16 mouse cellular contexts compared by ENCODE assay signal in the genomic region with DNA sequence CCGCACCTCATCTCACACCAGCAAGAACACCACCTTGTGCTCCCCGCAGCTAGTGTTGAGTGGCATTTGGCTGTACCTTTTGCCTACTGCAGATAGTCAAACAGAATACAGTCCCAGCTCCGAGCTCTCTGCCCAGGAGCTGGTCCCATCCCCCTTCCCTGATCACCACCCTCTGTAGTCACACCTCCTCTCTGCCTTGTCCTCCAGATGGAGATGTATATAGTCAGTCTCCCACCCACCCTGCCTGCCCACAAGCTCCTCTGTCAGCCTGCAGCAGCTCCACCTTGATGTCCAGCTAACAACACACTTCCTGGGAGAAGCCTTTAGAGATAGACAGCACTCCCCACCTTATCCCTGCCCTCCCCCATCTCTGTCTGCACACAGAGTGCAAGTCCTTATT.
"Had no signal": no experiment of that assay in that cellular context is flagged by ENCODE, and none has a peak within 500 bp of the region (broad histone marks: within the 10 kb centered on the region; RNA-seq: fewer than 3 reads in every experiment).

No protein-coding gene starts in this region.

- H3K9me3 ChIP-seq: neural tube, embryonic 13.5 days; neural tube, embryonic 15.5 days; stomach, embryonic 15.5 days had no signal

- H3K36me3 ChIP-seq: neural tube, embryonic 13.5 days; neural tube, embryonic 15.5 days; stomach, embryonic 15.5 days had no signal

- H3K9ac ChIP-seq: neural tube, embryonic 13.5 days; neural tube, embryonic 15.5 days; stomach, embryonic 15.5 days had no signal

- H3K4me2 ChIP-seq: neural tube, embryonic 13.5 days; neural tube, embryonic 15.5 days; stomach, embryonic 15.5 days had no signal

- H3K27ac ChIP-seq: neural tube, embryonic 13.5 days; neural tube, embryonic 15.5 days; stomach, embryonic 15.5 days; stomach, postnatal 0 days had no signal

- H3K4me3 ChIP-seq: neural tube, embryonic 13.5 days; neural tube, embryonic 15.5 days; stomach, embryonic 15.5 days had no signal

- H3K4me1 ChIP-seq: stomach, embryonic 15.5 days had no signal

- DNase-seq: retina, postnatal 1 day; right cerebral cortex, adult 18-20 months; right cerebral cortex, postnatal 14 days; right cerebral cortex, postnatal 25 days; right cerebral cortex, postnatal 4 days; spleen, adult 18-20 months; thymus, adult 18-20 months; thymus, adult 2 months; thymus, postnatal 14 days; thymus, postnatal 25 days; thymus, postnatal 36 days; thymus, postnatal 4 days had no signal

- H3K27me3 ChIP-seq: neural tube, embryonic 13.5 days; neural tube, embryonic 15.5 days; stomach, embryonic 15.5 days had no signal
